Mouse (Mus musculus): Measurements from ENCODE around the gene Epn1. TPM values are rescaled to one million over a fixed set of nuclear protein-coding genes. Genes with fewer than 3 reads are reported as not detected.

Epn1 gene
- 42.2 and 48.3 TPM in 2 replicates for polyA plus RNA-seq (2012; rRNA removed)

GRCm38 (mm10) chr7:5080010-5080751 is at the start of gene Epn1:
Gene Epn1, plus strand, starts transcription at chr7:5080235.

GRCm38 (mm10) chr7:5033818-5034217 is 46.2 kb upstream of the Epn1 start, which contains the start of gene 4632433K11Rik:
Gene 4632433K11Rik, plus strand, starts transcription at chr7:5034118.

GRCm38 (mm10) chr7:5038109-5038732 is 41.8 kb upstream of the Epn1 start, which contains the start of gene Zfp784:
Gene Zfp784, minus strand, starts transcription at chr7:5038446.

GRCm38 (mm10) chr7:5051193-5052192 is 28.5 kb upstream of the Epn1 start, which contains the start of gene Zfp580:
Gene Zfp580, plus strand, starts transcription at chr7:5051538.

GRCm38 (mm10) chr7:5061774-5062359 is 18.2 kb upstream of the Epn1 start, which contains the start of gene U2af2:
Gene U2af2, plus strand, starts transcription at chr7:5062143.

GRCm38 (mm10) chr7:5116850-5117249 is 36.8 kb downstream of the Epn1 start, which contains the start of gene Rfpl4:
Gene Rfpl4, minus strand, starts transcription at chr7:5116950.

GRCm38 (mm10) chr7:5125549-5126406 is 45.7 kb downstream of the Epn1 start, which contains the start of gene Rasl2-9:
Gene Rasl2-9, minus strand, starts transcription at chr7:5125950.

Other genes starting within 250 kb of the Epn1 start
- 0.08 and 0.18 TPM in 2 replicates for gene Shisa7, start 235.5 kb upstream of the Epn1 start, polyA plus RNA-seq (2012; rRNA removed)
- gene Isoc2b, start 210.0 kb upstream of the Epn1 start, polyA plus RNA-seq (2012; rRNA removed), result 5.7 and 6.4 TPM in 2 replicates
- gene Isoc2a, start 203.1 kb upstream of the Epn1 start, polyA plus RNA-seq (2012; rRNA removed), result 29.3 and 33.2 TPM in 2 replicates
- gene Gm36210, start 173.7 kb upstream of the Epn1 start, polyA plus RNA-seq (2012; rRNA removed), result 0.03 and 0.05 TPM in 2 replicates
- 2.1 and 2.5 TPM in 2 replicates for gene Zfp628, start 165.0 kb upstream of the Epn1 start, polyA plus RNA-seq (2012; rRNA removed)
- gene Nat14, start 158.2 kb upstream of the Epn1 start, polyA plus RNA-seq (2012; rRNA removed), result 0.61 and 0.77 TPM in 2 replicates
- gene Ssc5d, start 154.4 kb upstream of the Epn1 start, polyA plus RNA-seq (2012; rRNA removed), result 0.25 and 0.30 TPM in 2 replicates
- 0.06 TPM in 1 of 2 replicates, not detected in the other for gene Sbk2, start 115.8 kb upstream of the Epn1 start, polyA plus RNA-seq (2012; rRNA removed)
- gene Sbk3, start 109.1 kb upstream of the Epn1 start, polyA plus RNA-seq (2012; rRNA removed), result 0.01 TPM in 2 replicates
- gene Zfp579, start 84.1 kb upstream of the Epn1 start, polyA plus RNA-seq (2012; rRNA removed), result 8.2 and 11.4 TPM in 2 replicates
- 10.6 and 11.9 TPM in 2 replicates for gene Zfp524, start 65.8 kb upstream of the Epn1 start, polyA plus RNA-seq (2012; rRNA removed)
- gene Fiz1, start 65.5 kb upstream of the Epn1 start, polyA plus RNA-seq (2012; rRNA removed), result 11.8 and 13.2 TPM in 2 replicates
- 0.10 TPM in 1 of 2 replicates, not detected in the other for gene Gm44973, start 64.7 kb upstream of the Epn1 start, polyA plus RNA-seq (2012; rRNA removed)
- 5.6 and 7.4 TPM in 2 replicates for gene Zfp865, start 59.9 kb upstream of the Epn1 start, polyA plus RNA-seq (2012; rRNA removed)
- gene Ccdc106, start 59.7 kb upstream of the Epn1 start, polyA plus RNA-seq (2012; rRNA removed), result 0.32 and 0.41 TPM in 2 replicates
- gene 4632433K11Rik, start 46.1 kb upstream of the Epn1 start, polyA plus RNA-seq (2012; rRNA removed), result not detected in 2 replicates
- gene Zfp784, start 41.8 kb upstream of the Epn1 start, polyA plus RNA-seq (2012; rRNA removed), result 1.6 and 1.7 TPM in 2 replicates
- gene Zfp580, start 28.7 kb upstream of the Epn1 start, polyA plus RNA-seq (2012; rRNA removed), result 1.6 TPM in 2 replicates
- gene U2af2, start 18.1 kb upstream of the Epn1 start, polyA plus RNA-seq (2012; rRNA removed), result 90.0 and 99.7 TPM in 2 replicates
- not detected in 2 replicates for gene Rfpl4, start 36.7 kb downstream of the Epn1 start, polyA plus RNA-seq (2012; rRNA removed)
- 0.56 and 0.59 TPM in 2 replicates for gene Rasl2-9, start 45.7 kb downstream of the Epn1 start, polyA plus RNA-seq (2012; rRNA removed)
- not detected in 2 replicates for gene Vmn1r55, start 69.4 kb downstream of the Epn1 start, polyA plus RNA-seq (2012; rRNA removed)
- gene Vmn1r56, start 116.5 kb downstream of the Epn1 start, polyA plus RNA-seq (2012; rRNA removed), result not detected in 2 replicates
- gene Vmn1r57, start 138.3 kb downstream of the Epn1 start, polyA plus RNA-seq (2012; rRNA removed), result not detected in 2 replicates